Mouse (Mus musculus) left cerebral cortex, adult 11 months (tissue): ENCODE data around the gene Arl4c.

Experiments
- DNase-seq: peaks from one replicate; pipeline ENCODE4 v3.0.0; 2022; ENCODE audit warnings: low spot score

Gene Arl4c

DNA sequence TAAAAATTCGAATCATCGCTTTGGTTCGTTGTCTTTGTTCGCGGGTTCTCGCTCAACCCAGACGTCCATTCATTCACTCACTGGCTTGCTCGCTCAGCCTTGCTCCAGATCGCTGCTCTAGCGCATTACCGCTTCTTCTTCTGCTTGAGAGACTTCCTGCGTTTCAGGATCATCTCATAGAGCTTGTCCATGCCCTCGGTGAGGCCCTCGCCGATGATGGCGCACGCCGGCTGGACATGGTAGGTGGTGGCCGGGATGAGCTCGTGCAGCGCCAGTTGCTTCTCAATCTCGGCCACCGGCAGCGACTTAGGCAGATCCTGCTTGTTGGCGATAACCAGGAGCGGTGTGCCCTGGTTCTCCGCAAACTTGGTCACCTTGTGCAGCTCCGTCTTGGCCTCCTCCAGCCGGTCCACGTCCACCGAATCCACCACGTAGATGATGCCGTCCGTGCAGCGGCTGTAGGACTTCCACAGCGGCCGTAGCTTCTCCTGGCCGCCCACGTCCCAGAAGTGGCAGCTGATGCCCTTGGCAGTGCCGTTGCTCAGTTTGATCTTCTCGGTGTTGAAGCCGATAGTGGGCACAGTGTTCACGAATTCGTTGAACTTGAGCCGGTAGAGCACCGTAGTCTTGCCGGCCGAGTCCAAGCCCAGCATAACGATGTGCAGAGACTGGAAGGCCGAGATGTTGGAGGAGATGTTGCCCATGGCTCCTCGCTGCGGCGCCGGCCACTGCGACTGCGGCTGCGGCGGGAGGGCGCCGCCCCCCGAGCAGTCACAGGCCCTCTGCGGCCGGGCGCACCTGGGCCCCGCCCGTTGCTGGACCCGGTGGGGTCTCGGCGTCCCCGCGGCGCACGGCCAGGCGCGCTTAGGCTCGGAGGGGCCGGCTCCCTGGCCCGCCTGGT is 810 bp downstream of the Arl4c start:
- no peak for DNase-seq

- DNase-seq = no peak
These were observed 1.9 kb downstream of the Arl4c start for GRCm38 (mm10) chr1:88699856-88700791.

- DNase-seq = no peak
These were observed 2.6 kb downstream of the Arl4c start for GRCm38 (mm10) chr1:88699401-88699800.

GRCm38 (mm10) chr1:88698926-88699325 is 3.1 kb downstream of the Arl4c start:
- no peak for DNase-seq

GRCm38 (mm10) chr1:88698131-88698530 is 3.9 kb downstream of the Arl4c start:
- DNase-seq = no peak

DNA sequence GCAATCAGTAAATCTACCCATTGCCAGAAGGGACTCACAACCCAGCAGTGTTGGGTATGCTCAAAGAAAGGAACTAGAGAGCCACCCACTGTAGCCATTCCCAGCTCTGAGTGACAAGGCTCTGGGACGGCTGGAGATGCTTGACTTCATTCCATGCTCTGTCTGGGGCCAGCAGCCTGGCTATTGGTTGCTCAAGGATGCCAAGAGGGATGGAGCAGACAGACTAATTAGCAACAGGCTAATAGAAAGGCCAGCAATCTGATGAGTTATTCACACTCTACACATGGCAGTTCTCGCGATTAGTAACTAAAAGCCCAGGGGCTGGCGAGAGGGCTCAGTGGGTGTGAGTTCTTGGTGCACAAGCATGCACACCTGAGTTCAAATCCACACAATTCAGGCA is 5.6 kb downstream of the Arl4c start:
- DNase-seq = no peak

DNA sequence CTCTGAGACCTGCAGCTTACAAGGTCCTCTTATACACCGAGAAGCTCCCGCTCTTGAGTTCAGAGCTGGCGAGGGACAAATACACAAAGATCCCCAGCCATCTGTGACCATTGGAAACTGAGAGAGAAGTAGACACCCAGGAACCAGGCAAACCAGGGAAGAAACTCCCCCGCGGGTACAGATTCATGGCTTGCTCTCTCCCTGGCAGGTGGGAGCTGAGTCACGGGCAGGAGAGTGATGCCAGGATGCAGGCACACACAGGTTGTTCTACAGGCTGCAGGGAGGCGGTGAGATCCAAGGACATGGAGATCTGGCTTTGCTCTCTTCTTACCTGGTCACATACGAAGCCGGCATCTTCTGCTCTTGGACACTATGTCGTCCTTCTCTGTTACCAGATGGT is 7.7 kb downstream of the Arl4c start:
- no peak for DNase-seq

- no peak for DNase-seq
These were observed 9.7 kb downstream of the Arl4c start for GRCm38 (mm10) chr1:88692293-88692827.

DNA sequence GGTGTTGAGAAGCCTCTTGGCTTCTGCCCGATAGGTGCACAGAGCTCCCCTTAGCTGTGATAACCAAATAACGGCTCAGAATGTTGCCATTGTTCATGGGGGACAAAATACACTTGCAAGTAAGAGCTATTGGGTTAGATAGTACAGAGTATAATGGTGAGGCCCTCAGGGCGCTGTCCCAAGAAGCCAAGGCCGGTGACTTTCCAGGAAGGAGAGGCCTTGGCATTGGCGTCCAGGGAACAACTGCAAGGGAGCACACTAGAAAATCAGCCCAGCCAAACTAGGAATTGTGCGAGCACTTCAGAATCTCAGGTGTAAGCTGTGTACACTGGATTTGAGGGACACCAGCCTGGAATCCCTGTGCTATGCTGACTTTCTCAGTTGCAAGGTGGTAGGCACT is 11.4 kb downstream of the Arl4c start:
- DNase-seq = no peak

- DNase-seq = no peak
These were observed 17.3 kb downstream of the Arl4c start for GRCm38 (mm10) chr1:88684765-88685164.

- DNase-seq = no peak
These were observed 20.4 kb downstream of the Arl4c start for GRCm38 (mm10) chr1:88681596-88681995.

DNA sequence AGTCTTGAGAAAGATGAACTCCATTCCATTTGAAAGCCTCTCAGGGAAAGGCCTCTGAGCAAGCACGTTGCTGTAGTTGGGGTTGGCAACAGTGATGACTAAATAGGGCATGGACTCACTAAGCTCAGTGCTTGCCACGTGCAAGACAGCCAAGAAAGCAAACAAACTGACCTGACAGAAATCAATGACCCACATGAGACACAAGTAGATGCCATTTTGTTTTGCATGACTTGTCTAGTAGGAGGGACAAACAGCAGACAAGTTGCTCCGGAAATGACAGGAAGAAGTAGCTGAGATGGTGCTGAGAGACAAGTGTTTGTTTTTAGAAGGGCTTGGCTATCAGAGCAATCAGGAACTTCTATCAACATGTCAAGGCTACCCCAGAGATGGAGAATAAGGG is 21.2 kb downstream of the Arl4c start:
- no peak for DNase-seq

GRCm38 (mm10) chr1:88678231-88678739 is 23.7 kb downstream of the Arl4c start:
- no peak for DNase-seq

DNA sequence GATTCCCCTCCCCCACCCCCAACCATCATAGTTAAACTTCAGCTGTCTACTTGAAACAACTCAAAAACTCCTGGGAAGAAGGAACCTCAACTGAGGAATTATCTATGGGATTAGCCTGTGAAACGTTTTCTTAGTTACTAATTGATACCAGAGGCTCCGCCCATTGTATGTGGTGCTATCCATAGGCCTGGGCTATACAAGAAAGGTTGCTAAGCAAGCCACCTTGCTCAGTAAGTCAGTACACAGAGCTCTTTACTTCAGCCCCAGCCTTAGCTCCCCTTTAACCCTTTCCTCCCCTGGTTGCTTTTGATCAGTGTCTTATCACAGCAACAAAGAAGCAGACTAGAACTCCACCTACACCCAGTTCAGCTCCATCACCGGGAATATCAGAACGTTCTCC is 31.2 kb downstream of the Arl4c start:
- DNase-seq = no peak

DNA sequence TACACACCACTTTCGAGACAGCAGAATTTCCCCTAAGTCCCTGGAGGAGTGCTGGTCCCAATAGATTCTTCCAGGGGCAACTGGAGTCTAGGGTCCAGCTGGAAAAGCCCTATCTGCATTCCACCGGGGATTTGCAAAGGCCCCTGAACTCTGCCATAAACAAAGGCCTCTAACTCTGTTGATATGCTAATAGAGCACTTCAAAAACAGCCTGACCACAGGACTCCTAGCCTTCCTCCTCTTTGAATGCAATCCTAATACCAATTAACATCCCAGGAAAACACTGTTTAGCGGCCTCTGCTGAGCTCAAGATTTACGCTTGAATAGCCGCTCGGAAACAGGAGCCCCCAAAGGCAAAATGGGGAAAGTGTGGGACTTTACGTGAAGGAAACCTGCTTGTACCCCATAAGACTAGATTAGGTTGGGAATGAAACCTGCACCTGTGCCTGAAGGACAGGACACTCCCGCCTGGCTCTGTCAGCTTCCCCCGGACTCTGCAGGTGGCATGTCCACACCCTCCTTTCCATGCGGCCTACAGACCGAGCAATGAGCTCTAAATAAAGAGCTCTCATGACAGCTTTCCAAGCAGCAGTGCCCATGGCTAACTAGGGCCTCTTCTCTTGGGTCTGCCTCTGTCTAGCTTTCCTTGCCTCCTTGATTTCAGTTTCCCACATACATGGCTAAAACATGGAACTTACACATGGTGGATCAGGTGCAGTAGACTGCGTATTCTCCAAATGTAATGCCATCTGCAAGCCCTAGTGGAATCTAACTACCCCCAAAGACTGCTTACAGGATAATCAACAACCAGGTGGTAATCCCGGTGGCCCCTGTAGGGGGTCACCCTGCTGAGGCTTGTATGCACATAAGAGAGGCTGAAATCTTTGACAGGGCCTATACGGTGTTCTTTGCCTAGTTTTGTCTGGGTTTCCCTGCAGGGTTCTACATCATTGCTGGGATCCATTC is 32.9 kb downstream of the Arl4c start:
- no peak for DNase-seq

DNA sequence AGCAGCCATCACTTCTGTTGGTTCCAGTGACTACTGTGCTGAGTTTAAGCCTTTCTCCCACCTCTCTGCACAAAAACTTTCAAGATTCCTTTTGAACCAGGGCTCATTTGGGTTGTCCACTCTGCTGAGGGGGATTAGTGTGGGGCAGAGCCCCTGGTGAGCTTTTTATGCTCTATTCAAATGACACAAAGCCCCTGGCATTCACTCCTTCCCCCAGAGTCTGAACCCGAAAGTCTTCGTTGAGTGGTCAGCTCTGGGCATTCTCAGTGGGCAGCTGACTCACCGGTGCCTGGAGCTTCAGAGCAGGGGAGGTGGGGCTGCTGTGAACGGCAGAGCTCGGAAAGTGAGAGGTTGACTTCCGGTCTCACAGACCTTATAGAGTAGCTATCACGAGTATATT is 33.7 kb downstream of the Arl4c start:
- no peak for DNase-seq

DNA sequence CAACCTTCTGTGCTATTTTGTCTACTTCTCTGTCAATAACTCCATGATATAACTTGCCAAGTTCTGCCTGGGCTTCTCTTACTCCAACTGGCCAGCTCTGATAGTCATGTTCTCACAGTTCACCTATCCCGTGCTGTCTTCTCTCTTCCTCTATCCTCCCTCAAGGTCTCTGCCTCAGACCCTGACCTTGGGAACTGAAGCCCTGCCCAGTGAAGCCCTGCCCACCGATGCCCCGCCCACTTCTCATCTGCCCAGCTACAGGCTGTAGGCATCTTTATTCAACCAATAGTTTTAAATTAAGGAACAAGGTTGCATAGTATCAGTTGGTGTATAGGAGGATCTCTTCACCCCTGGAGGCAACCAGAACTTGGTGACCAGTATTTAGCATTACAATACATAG is 37.4 kb downstream of the Arl4c start:
- DNase-seq = no peak

DNA sequence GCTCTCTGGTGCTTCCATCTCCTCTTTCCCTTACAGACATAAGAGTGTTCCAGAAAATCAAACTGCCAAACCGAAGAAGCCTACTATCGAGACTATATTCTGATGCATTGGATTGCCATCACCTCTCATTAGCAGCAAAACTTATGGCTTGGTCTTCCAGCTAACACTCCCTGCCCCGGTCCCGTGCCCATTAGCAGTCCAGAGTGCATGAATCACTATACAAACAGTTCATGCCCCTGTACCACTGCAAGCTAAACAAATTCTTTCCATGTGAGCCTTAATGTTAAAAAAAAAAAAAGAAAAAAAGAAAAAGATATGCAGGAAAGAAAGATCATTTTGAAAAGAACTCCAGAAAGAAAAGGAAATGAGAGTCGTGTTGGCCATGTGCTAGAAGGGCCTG is 39.3 kb downstream of the Arl4c start:
- no peak for DNase-seq

GRCm38 (mm10) chr1:88661209-88661608 is 40.8 kb downstream of the Arl4c start:
- DNase-seq = no peak

GRCm38 (mm10) chr1:88658290-88658857 is 43.6 kb downstream of the Arl4c start:
- DNase-seq = peak; percentile 31

DNA sequence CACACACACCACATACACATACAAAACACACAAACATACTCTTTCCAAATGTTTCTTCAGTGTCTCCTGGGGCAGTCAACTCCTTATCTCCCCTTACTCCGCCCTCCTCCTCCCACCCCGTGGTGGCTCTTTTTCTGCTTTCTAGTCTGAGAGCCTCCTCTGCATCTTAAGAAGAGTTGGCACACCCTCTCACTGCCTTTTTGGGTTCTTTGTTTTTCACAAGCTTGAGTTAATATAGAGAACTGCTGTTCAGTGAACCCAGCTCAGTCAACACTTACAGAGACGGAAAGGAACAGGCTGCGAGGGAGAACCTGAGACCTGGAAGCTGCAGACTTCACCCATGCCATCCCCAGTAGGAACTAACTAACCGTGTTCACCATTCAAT is 45.9 kb downstream of the Arl4c start:
- DNase-seq = no peak
